Mouse (Mus musculus) lung, adult 2 months (tissue): ENCODE results near the gene Ptpa.

Experiments
- CTCF ChIP-seq: fragments of 200-500 bp; IDR thresholded peaks from 2 replicates; pipeline ENCODE4 v1.5.1; 2011; ENCODE audit warnings: mild to moderate bottlenecking, low read length, control low read depth; ENCODE audit not compliant: insufficient read depth
- POLR2A ChIP-seq: fragments of 200-500 bp; IDR thresholded peaks from 2 replicates; pipeline ENCODE4 v1.6.1; 2011; ENCODE audit warnings: low read depth, mild to moderate bottlenecking, control low read depth, low read length, borderline replicate concordance; ENCODE audit errors: extremely low read depth

- TF ChIP-seq CTCF, result no peak
- TF ChIP-seq POLR2A, result no peak
Observed at GRCm38 (mm10) chr2:30466787-30467186, 50.9 kb downstream of the Ptpa start.
